Mouse (Mus musculus) neural tube, embryonic 15.5 days (tissue): Measurements from ENCODE around the gene Hs3st3a1. TPM values are rescaled to one million over a fixed set of nuclear protein-coding genes. Genes with fewer than 3 reads are reported as not detected.

Source experiments
- ATAC-seq: fragments of 200-750 bp; cut with Nextera tagmentation; 2 replicates; pipeline ENCODE4 v1.8.0; 2017; ENCODE audit warnings: mild to moderate bottlenecking, moderate TSS enrichment, moderate library complexity; ENCODE audit not compliant: low FRiP score
- H3K27ac ChIP-seq: fragments of 300-500 bp; sonication (generic); replicated peaks from 2 replicates; pipeline ENCODE4 v1.5.1; 2015; ENCODE audit warnings: mild to moderate bottlenecking, inconsistent platforms
- H3K27me3 ChIP-seq: fragments of 300-500 bp; sonication (generic); replicated peaks from 2 replicates; pipeline ENCODE4 v1.6.1; 2015; ENCODE audit warnings: inconsistent platforms
- H3K36me3 ChIP-seq: fragments of 300-500 bp; sonication (generic); 2 replicates; pipeline ENCODE4 v1.6.1; 2015; ENCODE audit warnings: inconsistent platforms
- H3K4me1 ChIP-seq: fragments of 300-500 bp; sonication (generic); 2 replicates; pipeline ENCODE4 v1.6.1; 2015; ENCODE audit warnings: inconsistent platforms
- H3K4me2 ChIP-seq: fragments of 300-500 bp; sonication (generic); 2 replicates; pipeline ENCODE4 v1.6.1; 2015; ENCODE audit warnings: inconsistent platforms, mild to moderate bottlenecking, moderate library complexity
- H3K4me3 ChIP-seq: fragments of 300-500 bp; sonication (generic); replicated peaks from 2 replicates; pipeline ENCODE4 v1.5.1; 2015; ENCODE audit warnings: mild to moderate bottlenecking, inconsistent platforms
- H3K9ac ChIP-seq: fragments of 300-500 bp; sonication (generic); replicated peaks from 2 replicates; pipeline ENCODE4 v1.6.1; 2015; ENCODE audit warnings: mild to moderate bottlenecking, inconsistent platforms
- H3K9me3 ChIP-seq: fragments of 300-500 bp; sonication (generic); replicated peaks from 2 replicates; pipeline ENCODE4 v1.6.1; 2016; ENCODE audit warnings: inconsistent platforms
- WGBS: fragments of 180-500 bp; shearing (Covaris S2); methylation state at CpG from one replicate; pipeline ENCODE4 v1.1.7; 2015; ENCODE audit warnings: mixed read lengths; 5-methylcytosine and 5-hydroxymethylcytosine counted together
- polyA plus RNA-seq: library from polyadenylated mRNA; unstranded; fragments of >200 nt; fragmentation: Nextera tagmentation; extraction: Ambion mirVana; gene quantifications from 2 replicates; pipeline ENCODE4 v1.2.1, GENCODE M21; 2015

The Hs3st3a1 gene
- polyA plus RNA-seq, 1 experiment from 2014 or later: 1.3 TPM

GRCm38 (mm10) chr11:64518146-64518841, 83.2 kb downstream of the Hs3st3a1 start:
- Histone ChIP-seq H3K27me3 (peaks cover 7% of the 10 kb centered on the region), H3K4me1 (peaks cover 13% of the 10 kb centered on the region), H3K4me2 (no peak overlapping the region), H3K27ac (no peak overlapping the region), H3K9me3 (no peaks in the 10 kb centered on the region), H3K4me3 (no peak overlapping the region), H3K36me3 (no peaks in the 10 kb centered on the region), H3K9ac (no peak overlapping the region)
- ATAC-seq: no peak
- WGBS: 42% methylated on average over 6 of the region's 6 CpGs

GRCm38 (mm10) chr11:64523993-64524570, 89.0 kb downstream of the Hs3st3a1 start:
- H3K27me3 ChIP-seq: peaks cover 7% of the 10 kb centered on the region
- H3K9me3 ChIP-seq: no peaks in the 10 kb centered on the region
- H3K4me1 ChIP-seq: peaks cover 5% of the 10 kb centered on the region; the same call in 1 of the 2 replicates
- no peak overlapping the region for H3K4me2 ChIP-seq
- no peak overlapping the region for H3K4me3 ChIP-seq
- H3K36me3 ChIP-seq: no peaks in the 10 kb centered on the region
- 91% methylated on average over 8 of the region's 8 CpGs for WGBS
- no peak overlapping the region for H3K9ac ChIP-seq
- no peak overlapping the region for H3K27ac ChIP-seq
- no peak for ATAC-seq

- no peaks in the 10 kb centered on the region for H3K36me3 ChIP-seq
- no peaks in the 10 kb centered on the region for H3K9me3 ChIP-seq
- H3K9ac ChIP-seq: no peak overlapping the region
- no peak overlapping the region for H3K27ac ChIP-seq
- H3K4me1 ChIP-seq: no peaks in the 10 kb centered on the region
- 93% methylated on average over 3 of the region's 3 CpGs for WGBS
- no peaks in the 10 kb centered on the region for H3K27me3 ChIP-seq
- H3K4me3 ChIP-seq: no peak overlapping the region
- H3K4me2 ChIP-seq: no peak overlapping the region
- ATAC-seq: no peak
These were observed 102.1 kb downstream of the Hs3st3a1 start for GRCm38 (mm10) chr11:64537230-64537629.

GRCm38 (mm10) chr11:64541866-64542265, 106.7 kb downstream of the Hs3st3a1 start:
- no peak overlapping the region for H3K9ac ChIP-seq
- 0 out of 2 replicates have a peak, but pooled peaks cover 3% of the 10 kb centered on the region for H3K27me3 ChIP-seq
- H3K27ac ChIP-seq: no peak overlapping the region
- no peaks in the 10 kb centered on the region for H3K4me1 ChIP-seq
- H3K36me3 ChIP-seq: no peaks in the 10 kb centered on the region
- no peak overlapping the region for H3K4me3 ChIP-seq
- no peak overlapping the region for H3K4me2 ChIP-seq
- no peaks in the 10 kb centered on the region for H3K9me3 ChIP-seq
- ATAC-seq: no peak
- WGBS: 77% methylated on average over 9 of the region's 9 CpGs

- 18% methylated on average over 6 of the region's 6 CpGs for WGBS
- Histone ChIP-seq H3K36me3 (no peaks in the 10 kb centered on the region), H3K27ac (no peak overlapping the region), H3K4me2 (no peak overlapping the region), H3K27me3 (0 out of 2 replicates have a peak, but pooled peaks cover 3% of the 10 kb centered on the region), H3K9me3 (no peaks in the 10 kb centered on the region), H3K4me3 (no peak overlapping the region), H3K4me1 (no peaks in the 10 kb centered on the region), H3K9ac (no peak overlapping the region)
- ATAC-seq: no peak
These were observed 107.2 kb downstream of the Hs3st3a1 start for GRCm38 (mm10) chr11:64542335-64542734.

- 46% methylated on average over 9 of the region's 9 CpGs for WGBS
- Histone ChIP-seq H3K9ac (no peak overlapping the region), H3K27ac (no peak overlapping the region), H3K9me3 (no peaks in the 10 kb centered on the region), H3K36me3 (no peaks in the 10 kb centered on the region), H3K4me1 (no peaks in the 10 kb centered on the region), H3K27me3 (0 out of 2 replicates have a peak, but pooled peaks cover 3% of the 10 kb centered on the region), H3K4me3 (no peak overlapping the region), H3K4me2 (no peak overlapping the region)
- no peak for ATAC-seq
These were observed 108.1 kb downstream of the Hs3st3a1 start for GRCm38 (mm10) chr11:64543181-64543641.

GRCm38 (mm10) chr11:64544236-64544635, 109.1 kb downstream of the Hs3st3a1 start:
- Histone ChIP-seq H3K27ac (no peak overlapping the region), H3K27me3 (0 out of 2 replicates have a peak, but pooled peaks cover 3% of the 10 kb centered on the region), H3K36me3 (no peaks in the 10 kb centered on the region), H3K4me1 (no peaks in the 10 kb centered on the region), H3K4me3 (no peak overlapping the region), H3K9me3 (no peaks in the 10 kb centered on the region), H3K4me2 (no peak overlapping the region), H3K9ac (no peak overlapping the region)
- WGBS: 62% methylated on average over 5 of the region's 5 CpGs
- no peak for ATAC-seq

- ATAC-seq: no peak
- Histone ChIP-seq H3K27me3 (no peaks in the 10 kb centered on the region), H3K4me1 (no peaks in the 10 kb centered on the region), H3K9ac (no peak overlapping the region), H3K27ac (no peak overlapping the region), H3K36me3 (no peaks in the 10 kb centered on the region), H3K4me3 (no peak overlapping the region), H3K4me2 (no peak overlapping the region), H3K9me3 (no peaks in the 10 kb centered on the region)
- 47% methylated on average over 7 of the region's 7 CpGs for WGBS
These were observed 114.2 kb downstream of the Hs3st3a1 start for GRCm38 (mm10) chr11:64549380-64549779.

- 79% methylated on average over 8 of the region's 8 CpGs for WGBS
- Histone ChIP-seq H3K27ac (no peak overlapping the region), H3K4me3 (no peak overlapping the region), H3K27me3 (no peaks in the 10 kb centered on the region), H3K9me3 (no peaks in the 10 kb centered on the region), H3K36me3 (no peaks in the 10 kb centered on the region), H3K4me1 (no peaks in the 10 kb centered on the region), H3K4me2 (no peak overlapping the region), H3K9ac (no peak overlapping the region)
- no peak for ATAC-seq
These were observed 114.8 kb downstream of the Hs3st3a1 start for GRCm38 (mm10) chr11:64549955-64550354.

GRCm38 (mm10) chr11:64558282-64558681, 123.2 kb downstream of the Hs3st3a1 start:
- 89% methylated on average over 2 of the region's 2 CpGs for WGBS
- Histone ChIP-seq H3K9ac (no peak overlapping the region), H3K36me3 (no peaks in the 10 kb centered on the region), H3K27ac (no peak overlapping the region), H3K4me3 (no peak overlapping the region), H3K27me3 (no peaks in the 10 kb centered on the region), H3K4me1 (no peaks in the 10 kb centered on the region), H3K9me3 (no peaks in the 10 kb centered on the region), H3K4me2 (no peak overlapping the region)
- no peak for ATAC-seq

- Histone ChIP-seq H3K9me3 (no peaks in the 10 kb centered on the region), H3K4me1 (no peaks in the 10 kb centered on the region), H3K4me2 (no peak overlapping the region), H3K9ac (no peak overlapping the region), H3K4me3 (no peak overlapping the region), H3K36me3 (no peaks in the 10 kb centered on the region), H3K27me3 (no peaks in the 10 kb centered on the region), H3K27ac (no peak overlapping the region)
- WGBS: 76% methylated on average over 1 of the region's 1 CpGs
- no peak for ATAC-seq
These were observed 124.3 kb downstream of the Hs3st3a1 start for GRCm38 (mm10) chr11:64559388-64559787.

GRCm38 (mm10) chr11:64560471-64560870, 125.3 kb downstream of the Hs3st3a1 start:
- 85% methylated on average over 2 of the region's 2 CpGs for WGBS
- Histone ChIP-seq H3K9ac (no peak overlapping the region), H3K4me3 (no peak overlapping the region), H3K36me3 (no peaks in the 10 kb centered on the region), H3K27me3 (no peaks in the 10 kb centered on the region), H3K4me2 (no peak overlapping the region), H3K4me1 (no peaks in the 10 kb centered on the region), H3K27ac (no peak overlapping the region), H3K9me3 (no peaks in the 10 kb centered on the region)
- ATAC-seq: no peak
